Mouse (Mus musculus) thymus, postnatal 25 days (tissue): ENCODE measurements around the gene Tubgcp2.

Experiments used
- DNase-seq: peaks from one replicate; pipeline ENCODE4 v3.0.0; 2022

Tubgcp2 gene

DNA sequence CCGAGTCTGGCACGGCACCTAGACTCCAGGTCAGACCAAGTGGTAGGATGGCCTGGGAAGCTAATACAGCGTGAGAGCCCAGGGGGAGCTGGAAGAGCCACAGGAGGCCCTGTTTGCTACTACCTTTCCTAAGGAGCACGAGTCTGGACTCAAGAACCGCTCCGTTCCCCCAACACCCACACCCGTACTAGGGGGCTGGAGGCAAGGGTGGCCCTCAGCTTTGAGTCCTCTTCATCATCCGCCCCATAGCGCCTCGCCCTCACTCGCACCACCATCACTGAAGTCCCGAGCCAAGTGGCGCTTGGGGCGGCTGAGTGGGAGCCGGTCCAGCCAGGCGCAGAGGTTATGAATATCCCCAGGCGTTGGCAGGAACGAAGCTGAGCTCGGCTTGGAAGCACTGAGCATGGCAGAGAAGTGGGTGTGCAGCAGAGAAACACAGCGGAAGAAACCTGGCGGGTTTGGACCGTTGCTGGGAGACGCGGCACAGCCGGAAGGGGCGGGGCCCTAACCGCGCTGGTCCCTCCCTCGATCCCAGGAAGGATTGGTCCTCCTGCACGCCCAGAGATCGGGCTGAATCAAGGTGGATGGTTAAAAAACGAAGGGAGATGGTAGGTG lies 58.1 kb downstream of the Tubgcp2 start, which contains the start of gene 6430531B16Rik:
Gene 6430531B16Rik, minus strand, starts transcription at position 478 of the 615 bp plus-strand sequence.
- DNase-seq, result peak; percentile 79

- no peak for DNase-seq
These were observed 61.0 kb downstream of the Tubgcp2 start for GRCm38 (mm10) chr7:139975471-139975870.

DNA sequence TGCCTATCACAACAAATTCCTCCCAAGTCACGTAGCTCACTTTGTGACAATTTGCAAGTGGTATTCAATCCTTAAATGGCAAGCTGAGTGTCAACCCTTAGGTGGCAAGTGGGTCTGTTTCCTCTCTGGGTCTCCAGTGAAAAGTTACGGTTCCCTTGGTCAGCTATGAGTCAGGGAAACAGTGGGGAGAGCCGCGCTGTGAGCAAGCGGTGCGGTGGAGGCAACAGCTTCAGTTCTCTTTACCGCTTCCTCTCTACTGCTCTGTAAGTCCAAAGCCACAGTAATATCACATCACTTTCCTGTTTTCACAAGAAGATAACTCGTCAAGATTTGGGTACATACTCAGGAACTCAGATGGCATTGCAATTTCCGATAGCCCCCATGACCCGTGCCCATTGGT lies 62.2 kb downstream of the Tubgcp2 start:
- DNase-seq, result no peak

DNA sequence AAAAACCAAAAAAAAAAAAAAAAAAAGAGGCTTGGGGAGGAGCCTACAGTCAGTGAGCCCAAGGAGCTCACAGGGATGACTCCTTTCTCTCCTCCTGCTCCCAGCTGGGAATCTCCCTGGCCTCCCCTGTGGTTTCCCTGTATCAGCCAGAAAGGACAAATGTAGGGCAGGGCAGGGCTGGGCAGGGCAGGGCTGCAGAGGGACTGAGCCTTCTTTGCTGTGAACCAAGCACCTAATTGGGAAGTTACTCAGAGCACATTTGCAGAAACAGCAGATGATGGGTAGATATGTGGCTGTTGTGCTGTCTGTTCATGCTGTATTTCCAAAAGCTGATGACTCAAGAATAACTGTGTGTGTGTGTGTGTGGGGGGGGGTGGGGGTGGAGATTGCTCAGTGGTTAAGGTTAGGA lies 63.5 kb downstream of the Tubgcp2 start:
- no peak for DNase-seq

DNA sequence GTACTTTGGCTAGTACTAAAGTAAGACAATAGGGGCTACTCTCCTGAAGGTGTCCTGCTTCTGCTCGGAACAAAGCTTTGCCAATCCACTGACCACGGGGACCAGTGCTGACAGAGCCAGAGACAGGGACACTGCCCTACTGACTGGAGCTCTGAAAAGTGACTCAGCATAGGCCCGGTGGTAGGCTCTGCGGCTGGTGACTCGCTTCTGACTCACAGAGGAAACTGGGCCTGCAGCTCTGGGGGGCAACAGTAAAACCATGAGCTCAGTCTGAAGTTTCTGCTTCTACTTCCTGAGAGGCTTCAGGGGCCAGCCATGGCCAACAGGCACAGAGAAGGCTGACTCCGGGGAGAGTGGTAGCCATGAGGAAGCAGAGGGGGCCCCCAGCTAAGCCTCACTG lies 65.0 kb downstream of the Tubgcp2 start:
- no peak for DNase-seq

DNA sequence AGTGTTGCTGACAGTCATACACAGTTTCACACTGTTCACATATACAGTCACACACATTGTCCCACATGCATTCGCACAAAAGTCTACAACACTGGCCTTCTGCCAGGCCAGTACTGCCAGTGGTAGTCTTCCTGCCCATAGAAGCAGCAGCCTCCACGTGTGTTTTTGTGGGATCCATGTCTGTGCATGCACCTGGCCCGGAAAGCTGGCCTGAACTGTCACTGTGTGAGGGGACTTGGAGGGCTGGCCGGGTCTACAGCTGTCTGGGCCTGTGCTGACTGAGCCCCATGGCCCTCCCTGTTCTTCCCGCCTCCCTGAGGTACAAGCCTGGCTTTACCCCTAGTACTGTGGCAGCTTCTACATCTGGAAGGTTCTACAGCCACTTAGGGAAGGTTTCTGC lies 65.5 kb downstream of the Tubgcp2 start:
- DNase-seq, result no peak

DNA sequence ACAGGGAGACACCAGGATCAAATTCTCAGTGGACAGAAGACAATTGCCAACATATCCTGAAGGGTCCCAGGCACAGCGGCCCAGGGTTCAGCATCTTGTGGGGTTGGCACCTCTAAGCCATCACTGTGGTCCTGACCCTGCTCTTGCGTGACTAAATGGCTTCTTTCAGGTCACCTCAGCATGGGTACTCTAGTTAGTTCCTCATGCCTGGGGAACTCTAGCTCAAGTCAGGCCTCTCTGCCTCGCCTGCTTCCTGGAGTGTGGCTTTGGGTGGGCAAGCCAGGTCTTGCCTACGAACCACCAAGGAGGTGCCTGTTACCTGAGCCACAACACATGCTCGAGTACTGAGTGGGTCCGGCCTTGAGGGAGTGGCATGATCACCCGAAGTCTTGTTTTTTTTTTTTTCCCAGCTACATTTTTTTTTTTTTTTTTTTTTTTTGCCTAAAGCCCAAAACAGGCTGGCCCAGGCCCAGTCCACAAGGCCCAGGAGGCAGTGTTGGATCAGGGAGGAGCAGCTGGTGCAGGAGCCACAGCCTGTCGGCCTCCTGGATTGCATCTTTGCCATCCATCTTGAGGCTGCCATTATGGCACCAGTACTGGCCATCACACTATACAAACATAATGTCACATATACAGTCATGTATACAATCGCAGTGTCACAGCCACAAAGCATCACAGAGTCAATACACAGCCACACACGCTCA lies 66.1 kb downstream of the Tubgcp2 start:
- no peak for DNase-seq

GRCm38 (mm10) chr7:139969348-139970130 lies 66.9 kb downstream of the Tubgcp2 start:
- DNase-seq, result peak; percentile 78

GRCm38 (mm10) chr7:139968428-139968827 lies 68.0 kb downstream of the Tubgcp2 start:
- no peak for DNase-seq

- no peak for DNase-seq
These were observed 69.3 kb downstream of the Tubgcp2 start for GRCm38 (mm10) chr7:139967175-139967574.

DNA sequence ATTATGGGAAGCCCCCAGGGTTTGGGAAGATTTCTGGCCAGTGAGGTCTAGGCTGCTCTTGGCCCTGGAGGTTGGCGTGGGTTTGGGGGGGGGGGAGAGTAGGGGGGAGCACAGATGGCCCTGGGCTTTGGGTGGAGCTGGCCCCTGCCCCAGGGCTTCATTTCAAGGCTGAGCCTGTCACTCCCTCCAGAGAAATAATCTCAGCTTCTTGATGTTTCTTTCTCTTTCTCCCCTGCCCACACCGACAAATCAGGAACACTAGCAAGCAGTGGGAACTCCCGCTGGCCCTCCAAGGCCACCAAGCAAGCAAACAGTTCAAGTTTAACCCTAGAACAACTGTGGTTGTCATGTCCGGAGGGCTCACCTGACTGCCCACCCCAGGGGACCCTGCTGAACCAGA lies 72.7 kb downstream of the Tubgcp2 start:
- no peak for DNase-seq

DNA sequence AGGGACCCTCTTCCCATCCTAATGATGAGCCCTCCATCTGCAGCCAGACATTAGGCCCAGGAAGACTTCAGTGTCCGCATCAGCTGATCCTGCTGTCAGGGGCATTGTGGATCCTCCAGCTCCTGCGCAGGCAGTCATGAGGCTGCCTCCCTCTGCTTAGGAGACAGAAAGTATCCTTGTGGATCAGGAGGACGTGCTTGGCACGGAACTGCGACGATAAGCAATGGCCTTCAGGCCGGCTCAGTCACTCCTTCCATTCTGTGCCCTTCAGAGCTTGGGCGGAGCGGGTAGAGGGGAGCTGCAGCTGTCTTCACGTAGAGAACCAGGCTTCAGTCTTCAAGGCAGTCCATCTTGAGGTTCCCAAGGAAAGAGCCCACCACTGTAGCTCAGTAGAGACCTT lies 75.3 kb downstream of the Tubgcp2 start:
- no peak for DNase-seq

- DNase-seq, result no peak
These were observed 78.5 kb downstream of the Tubgcp2 start for GRCm38 (mm10) chr7:139957958-139958357.

GRCm38 (mm10) chr7:139957437-139957836 lies 79.0 kb downstream of the Tubgcp2 start:
- no peak for DNase-seq

GRCm38 (mm10) chr7:139956658-139957057 lies 79.8 kb downstream of the Tubgcp2 start:
- no peak for DNase-seq

DNA sequence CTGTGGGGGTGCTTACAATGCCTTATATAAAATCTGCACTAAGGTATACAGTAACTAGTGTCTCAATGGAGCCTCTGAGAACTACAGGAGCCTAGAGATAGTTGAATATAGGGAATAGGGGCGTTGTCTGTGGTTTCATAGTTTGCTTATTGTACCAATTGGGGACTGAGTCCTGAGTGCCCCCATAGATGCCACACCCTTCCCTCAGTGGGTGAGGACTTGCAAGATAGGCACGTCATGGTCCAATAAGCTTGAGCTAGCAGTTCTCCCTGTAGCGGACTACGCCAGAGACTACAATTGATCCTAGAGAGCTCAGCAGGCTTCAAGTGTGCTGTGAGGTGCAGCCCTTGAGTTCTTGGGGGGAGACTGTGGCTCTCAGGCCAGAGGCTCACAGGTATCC lies 81.0 kb downstream of the Tubgcp2 start:
- DNase-seq, result no peak

DNA sequence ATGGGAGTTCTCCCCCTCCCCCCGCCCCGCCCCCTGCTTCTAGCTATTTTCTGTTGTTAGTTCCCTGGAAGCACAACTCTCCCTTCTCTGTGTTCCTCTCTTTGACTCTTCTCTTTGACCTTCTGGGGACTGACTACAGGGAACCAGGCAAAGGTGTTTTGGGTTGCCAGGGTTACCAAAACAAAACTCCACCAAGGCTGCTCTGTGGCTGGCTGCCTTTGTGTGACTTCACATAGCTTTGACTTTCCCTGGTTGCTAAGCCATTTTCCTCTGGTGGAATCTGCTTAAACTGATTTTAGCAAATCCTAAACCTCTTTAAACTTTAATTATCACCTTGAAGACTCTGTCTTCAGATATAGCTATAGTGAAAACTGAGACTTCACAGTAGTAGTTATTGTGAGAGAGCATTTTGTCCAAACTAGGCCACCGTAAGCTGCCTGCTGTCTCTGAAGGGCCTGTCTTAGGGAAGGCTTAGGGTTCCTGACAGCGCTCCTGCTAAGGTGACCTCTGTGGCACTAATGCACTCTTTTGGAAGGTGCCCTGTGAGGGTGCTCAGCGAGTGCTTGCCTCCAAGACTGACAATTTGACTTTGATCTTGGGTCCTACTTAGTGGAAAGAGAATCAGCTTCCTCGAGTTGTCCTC lies 84.4 kb downstream of the Tubgcp2 start:
- no peak for DNase-seq

GRCm38 (mm10) chr7:139951079-139951478 lies 85.4 kb downstream of the Tubgcp2 start:
- no peak for DNase-seq

DNA sequence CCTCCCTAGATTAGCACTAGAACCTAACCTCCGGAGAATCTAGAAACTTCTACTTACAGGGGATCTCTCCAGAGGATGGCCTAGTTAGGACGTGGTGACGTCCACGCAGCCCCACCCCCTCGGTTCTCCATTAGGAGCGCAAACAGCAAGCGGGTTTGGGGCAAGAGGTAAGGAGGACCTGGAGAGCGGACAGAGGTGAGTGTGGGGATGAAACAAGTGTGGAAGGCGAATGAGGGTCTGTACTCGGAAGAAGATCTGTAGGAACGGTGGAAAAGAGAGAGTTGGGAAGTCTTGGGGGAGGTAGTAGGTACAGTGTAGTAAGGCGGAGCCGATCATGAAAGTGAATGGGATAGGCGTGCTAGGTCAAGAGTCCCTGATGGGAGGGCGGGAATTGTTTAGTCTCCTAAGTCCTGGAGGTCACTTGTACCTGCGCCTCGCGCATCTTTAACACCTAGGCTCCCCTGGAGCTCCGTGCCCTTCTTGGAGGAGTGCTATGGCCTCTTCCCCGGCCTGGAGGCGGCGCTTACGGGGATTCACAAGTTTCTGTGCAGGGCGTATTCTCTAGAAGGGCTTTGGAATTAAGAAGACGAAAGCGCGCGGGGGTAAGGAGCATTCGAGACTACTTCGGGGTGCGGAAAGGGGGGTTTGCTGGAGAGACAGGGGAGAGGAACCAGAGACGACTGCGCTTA lies 86.0 kb downstream of the Tubgcp2 start:
- DNase-seq, result peak; percentile 33

- peak; percentile 31 for DNase-seq
These were observed 86.6 kb downstream of the Tubgcp2 start for GRCm38 (mm10) chr7:139949893-139950282.

DNA sequence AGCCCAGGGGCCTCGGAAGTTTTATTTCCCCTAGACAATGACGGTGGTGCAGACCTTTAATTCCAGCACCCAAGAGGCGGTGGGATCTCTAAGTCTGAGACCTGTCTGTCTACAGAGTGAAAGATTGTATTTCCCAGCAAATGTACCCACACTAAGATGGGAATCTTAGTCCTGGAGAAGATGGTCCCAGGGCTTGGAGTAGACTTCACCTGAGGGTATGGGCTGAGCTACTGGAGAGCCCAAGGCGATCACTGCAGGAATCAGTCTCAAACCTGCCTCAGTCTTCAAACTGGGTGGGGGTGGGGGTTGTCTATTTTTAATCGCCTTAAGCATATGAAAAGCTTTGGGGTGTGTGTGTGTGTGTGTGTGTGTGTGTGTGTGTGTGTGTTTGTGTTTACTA lies 90.4 kb downstream of the Tubgcp2 start:
- DNase-seq, result no peak
